Mouse (Mus musculus) adrenal gland, postnatal 25 days (tissue): ENCODE results near the gene Gldc. TPM values are rescaled to one million over a fixed set of nuclear protein-coding genes. Genes with fewer than 3 reads are reported as not detected.
"Not testable (repeated sequence)": the region's sequence is repeated elsewhere in the genome, so short reads cannot be mapped to it uniquely, and the experiment has no call there.

Experiments used
- DNase-seq: peaks from one replicate; pipeline ENCODE4 v3.0.0; 2021; ENCODE audit warnings: mixed read lengths
- long read RNA-seq: library from polyadenylated mRNA; stranded (forward); transcript quantifications from one replicate; pipeline ENCODE4 v2.0.0, GENCODE M21; 2021
- total RNA-seq: library from RNA; stranded (reverse); gene quantifications from 2 replicates; pipeline ENCODE4 v1.2.3, GENCODE M21; 2021

The Gldc gene
- 1.1 and 1.2 TPM in 2 replicates for total RNA-seq
- long read RNA-seq, transcript Gldc-201 (25 exons, 3,767 nt): major isoform, 193 of 227 reads
- long read RNA-seq, partial matches to known transcripts: 27 of 227 reads
- long read RNA-seq, other reads (novel, unspliced or antisense): 7 of 227 reads

GRCm38 (mm10) chr19:30174919-30175571, at the start of gene Gldc:
Gldc (minus strand) TSS chr19:30175429.
- DNase-seq: peak; percentile 34

- not testable (repeated sequence) for DNase-seq
Observed at GRCm38 (mm10) chr19:30222593-30222992, 47.4 kb upstream of the Gldc start.

GRCm38 (mm10) chr19:30217335-30217734, 42.1 kb upstream of the Gldc start:
- DNase-seq: peak; percentile 47

DNA sequence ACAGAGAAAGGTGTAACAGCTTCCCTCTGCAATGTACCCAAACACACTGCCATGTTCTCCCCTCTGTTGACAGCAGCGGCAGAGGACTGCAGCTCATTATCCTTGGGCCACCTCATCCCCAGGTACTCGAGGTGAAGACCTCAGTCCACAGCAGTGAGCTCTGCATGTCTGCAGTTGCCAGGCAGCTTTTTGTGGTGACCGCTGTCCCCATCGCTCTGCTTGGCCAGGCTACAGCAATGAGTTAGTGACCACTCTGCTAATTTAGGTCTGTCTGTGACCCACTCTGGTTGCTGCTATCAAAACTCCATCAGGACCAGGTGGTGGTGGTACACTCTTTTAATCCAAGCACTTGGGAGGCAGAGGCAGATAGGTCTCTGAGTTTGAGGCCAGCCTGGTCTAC, 41.0 kb upstream of the Gldc start:
- DNase-seq: no peak

- not testable (repeated sequence) for DNase-seq
Observed at GRCm38 (mm10) chr19:30215736-30216135, 40.5 kb upstream of the Gldc start.

GRCm38 (mm10) chr19:30214026-30214425, 38.8 kb upstream of the Gldc start:
- no peak for DNase-seq

DNA sequence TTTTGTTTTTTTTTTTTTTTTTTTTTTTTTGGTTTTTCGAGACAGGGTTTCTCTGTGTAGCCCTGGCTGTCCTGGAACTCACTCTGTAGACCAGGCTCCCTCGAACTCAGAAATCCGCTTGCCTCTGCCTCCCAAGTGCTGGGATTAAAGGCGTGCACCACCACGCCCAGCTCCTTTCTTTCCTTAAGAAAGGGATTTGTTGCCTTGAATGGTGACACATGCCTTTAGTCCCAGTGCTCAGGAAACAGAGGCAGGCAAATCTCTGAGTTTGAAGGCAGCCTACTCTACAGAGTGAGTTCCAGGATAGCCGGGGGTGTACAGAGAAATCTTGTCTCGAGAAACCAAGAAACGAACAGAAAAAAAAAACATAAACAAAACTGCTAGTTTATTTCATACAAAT, 33.8 kb upstream of the Gldc start:
- DNase-seq: not testable (repeated sequence)

DNA sequence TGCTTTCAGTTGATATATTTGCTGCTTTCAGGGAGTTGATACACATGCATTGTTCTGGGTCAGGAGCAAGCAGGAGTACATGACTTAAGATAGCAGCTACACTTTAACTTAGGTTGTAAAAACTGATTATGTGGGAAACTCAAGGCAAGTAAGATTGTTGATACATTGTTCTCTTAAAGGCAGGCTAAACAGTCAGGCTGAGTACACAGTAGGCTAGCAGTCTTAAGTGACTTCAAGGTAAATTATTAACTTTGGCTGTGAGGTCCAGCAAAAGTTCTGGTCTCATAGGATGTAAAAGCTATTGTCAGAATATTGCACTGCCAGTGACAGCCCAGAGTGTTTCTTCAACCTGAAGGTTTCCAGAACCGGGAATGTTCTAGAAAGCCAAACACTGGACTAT, 31.8 kb upstream of the Gldc start:
- no peak for DNase-seq

DNA sequence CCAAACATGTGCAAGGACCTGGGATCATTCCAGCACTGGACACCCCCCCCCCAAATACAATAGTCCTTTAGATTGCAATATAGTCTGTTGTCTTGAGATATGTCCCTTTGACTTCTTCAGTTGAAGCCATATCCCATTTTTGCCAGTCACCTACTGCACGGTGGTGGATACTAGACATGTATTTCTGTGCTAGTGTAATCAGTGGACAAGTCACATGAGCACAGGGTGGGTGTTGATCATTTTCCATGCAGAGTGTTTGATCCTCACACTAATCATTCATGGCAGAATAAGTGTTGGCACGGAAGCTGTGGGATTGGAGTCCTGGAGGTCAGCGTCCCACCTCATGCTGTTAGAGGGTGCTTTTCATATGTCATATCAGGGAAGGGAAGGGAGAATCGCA, 30.6 kb upstream of the Gldc start:
- no peak for DNase-seq

- DNase-seq: peak; percentile 18
Observed at GRCm38 (mm10) chr19:30205159-30205816, 30.1 kb upstream of the Gldc start.

- DNase-seq: no peak
Observed at GRCm38 (mm10) chr19:30202177-30202576, 26.9 kb upstream of the Gldc start.

DNA sequence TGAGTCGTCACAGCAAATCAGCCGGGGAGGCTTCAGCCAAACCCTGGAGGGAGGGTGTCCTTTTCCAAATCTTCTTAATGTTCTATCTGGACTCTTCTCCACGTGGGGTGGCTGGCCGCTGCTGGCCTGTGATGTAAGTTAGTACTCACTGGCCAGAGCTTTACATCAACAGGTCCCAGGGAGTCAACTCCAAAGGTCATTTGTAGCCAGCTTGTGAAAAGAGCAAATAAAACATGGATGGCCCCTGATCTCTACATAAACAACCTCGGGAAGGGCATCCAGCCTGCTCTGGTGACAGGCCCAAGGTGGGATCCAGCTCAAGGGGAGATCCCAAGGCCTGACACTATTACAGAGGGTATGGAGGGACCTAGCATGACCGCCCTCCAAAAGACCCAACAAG, 19.8 kb upstream of the Gldc start:
- no peak for DNase-seq

DNA sequence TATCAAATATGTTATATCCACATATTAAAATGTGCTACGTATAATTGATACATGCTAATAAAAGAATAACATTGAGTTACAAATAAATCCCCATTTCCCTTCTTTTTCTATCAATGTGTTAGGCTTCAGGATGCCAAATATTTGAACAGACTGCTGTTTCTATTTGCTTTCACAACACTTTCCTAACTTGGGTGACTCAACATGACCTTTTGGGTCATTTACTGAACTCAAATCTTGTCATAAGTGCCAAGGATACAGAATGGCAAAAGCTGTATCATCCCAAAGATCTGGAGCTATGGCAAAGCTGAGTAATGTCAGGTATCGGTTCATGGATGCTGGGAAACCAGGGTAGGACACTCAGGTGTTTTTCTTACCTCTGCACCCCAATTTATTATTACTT, 12.0 kb upstream of the Gldc start:
- DNase-seq: no peak

DNA sequence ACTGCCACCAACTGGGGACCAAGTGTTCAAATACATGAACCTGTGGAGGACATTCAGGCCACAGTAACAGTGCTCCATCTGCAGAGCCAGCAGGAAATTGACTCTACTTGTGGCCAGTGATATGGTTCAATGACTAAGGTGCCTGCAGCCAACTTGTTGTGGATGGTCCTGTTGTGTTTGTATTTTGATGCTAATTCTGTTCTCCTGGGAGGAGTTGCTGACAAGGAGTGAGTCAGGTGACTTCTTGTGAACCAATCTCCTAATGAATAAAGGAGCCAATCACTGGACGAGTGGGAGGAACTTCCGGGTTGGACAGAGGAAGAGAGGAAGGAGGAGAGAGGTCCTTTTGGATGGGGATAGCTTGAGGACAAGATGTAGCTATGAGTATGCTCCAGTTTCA, 10.3 kb upstream of the Gldc start:
- no peak for DNase-seq

GRCm38 (mm10) chr19:30179979-30180378, 4.8 kb upstream of the Gldc start:
- DNase-seq: no peak

GRCm38 (mm10) chr19:30174074-30174670, 1.1 kb downstream of the Gldc start:
- no peak for DNase-seq

GRCm38 (mm10) chr19:30171346-30172055, 3.7 kb downstream of the Gldc start:
- DNase-seq: no peak

- no peak for DNase-seq
Observed at GRCm38 (mm10) chr19:30170319-30170718, 4.9 kb downstream of the Gldc start.

DNA sequence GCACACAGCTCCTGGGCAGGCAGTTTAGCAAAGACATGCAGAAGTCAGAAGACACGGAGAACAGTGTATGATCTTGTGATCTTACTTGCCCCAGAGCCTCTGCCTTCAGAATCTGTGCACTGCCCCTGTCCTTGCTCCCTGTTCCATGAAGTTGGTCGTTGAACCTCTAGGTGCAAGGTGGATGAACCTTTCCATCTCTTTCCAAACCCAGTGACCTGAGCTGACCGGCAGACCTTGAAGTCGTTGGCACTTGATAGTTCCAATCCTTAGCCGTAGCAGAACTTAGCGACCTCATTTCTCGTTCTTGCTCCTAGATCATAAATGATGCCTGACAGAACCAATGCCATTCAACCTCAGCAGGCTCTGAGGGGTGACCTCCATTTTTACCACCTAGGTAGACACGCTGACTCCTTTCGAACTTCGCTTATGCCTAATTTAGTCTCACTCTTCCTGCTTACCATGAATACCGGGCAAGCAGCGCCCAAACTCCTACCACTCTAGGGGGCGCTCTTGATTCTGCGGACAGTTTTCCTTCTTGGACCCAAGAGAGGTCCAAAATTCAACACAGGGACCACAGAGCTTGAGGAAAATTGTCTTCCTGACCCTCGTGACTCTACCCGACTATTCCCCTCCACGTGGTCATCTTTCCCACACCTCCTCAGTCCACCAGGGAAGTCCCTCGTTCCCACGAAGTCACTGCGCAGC, 8.3 kb downstream of the Gldc start:
- no peak for DNase-seq

GRCm38 (mm10) chr19:30164228-30164627, 11.0 kb downstream of the Gldc start:
- DNase-seq: no peak

GRCm38 (mm10) chr19:30162808-30163207, 12.4 kb downstream of the Gldc start:
- DNase-seq: no peak

- no peak for DNase-seq
Observed at GRCm38 (mm10) chr19:30160021-30160420, 15.2 kb downstream of the Gldc start.
